Mouse (Mus musculus) testis, adult 2 months (tissue): ENCODE data around the gene Cyb561d1. TPM values are rescaled to one million over a fixed set of nuclear protein-coding genes. Genes with fewer than 3 reads are reported as not detected.

Experiments
- H3K27ac ChIP-seq: fragments of 200-500 bp; 2 replicates; pipeline ENCODE4 v1.5.1; 2012; ENCODE audit warnings: low read depth, low read length; ENCODE audit not compliant: control insufficient read depth, insufficient read depth
- H3K27me3 ChIP-seq: fragments of 200-500 bp; 2 replicates; pipeline ENCODE4 v1.6.1; 2012; ENCODE audit warnings: mild to moderate bottlenecking, low read length, moderate library complexity; ENCODE audit not compliant: control insufficient read depth, insufficient read depth
- H3K36me3 ChIP-seq: fragments of 200-500 bp; 2 replicates; pipeline ENCODE4 v1.6.1; 2012; ENCODE audit warnings: mild to moderate bottlenecking, low read length; ENCODE audit not compliant: control insufficient read depth, insufficient read depth
- H3K4me1 ChIP-seq: fragments of 200-500 bp; 2 replicates; pipeline ENCODE4 v1.6.1; 2012; ENCODE audit warnings: low read length; ENCODE audit not compliant: control insufficient read depth, insufficient read depth
- H3K4me3 ChIP-seq: fragments of 200-500 bp; 2 replicates; pipeline ENCODE4 v1.5.1; 2012; ENCODE audit warnings: low read depth, mild to moderate bottlenecking, low read length, moderate library complexity, mixed read lengths; ENCODE audit not compliant: control insufficient read depth
- CTCF ChIP-seq: fragments of 200-500 bp; IDR thresholded peaks from 2 replicates; pipeline ENCODE4 v1.5.1; 2012; ENCODE audit warnings: low read depth, mild to moderate bottlenecking, inconsistent platforms, low read length, moderate library complexity; ENCODE audit not compliant: control insufficient read depth, insufficient read depth, insufficient replicate concordance
- POLR2A ChIP-seq: fragments of 200-500 bp; IDR thresholded peaks from 2 replicates; pipeline ENCODE4 v1.6.1; 2012; ENCODE audit warnings: low read depth, mild to moderate bottlenecking, inconsistent platforms, low read length, moderate library complexity; ENCODE audit not compliant: control insufficient read depth
- polyA plus RNA-seq: library from polyadenylated mRNA; depleted of rRNA; stranded (reverse); fragments of >200 nt; gene quantifications from 2 replicates; pipeline ENCODE4 v1.2.3, GENCODE M21; 2012; rRNA removed

Gene Cyb561d1
- polyA plus RNA-seq, 1 experiment = 2.2 TPM

DNA sequence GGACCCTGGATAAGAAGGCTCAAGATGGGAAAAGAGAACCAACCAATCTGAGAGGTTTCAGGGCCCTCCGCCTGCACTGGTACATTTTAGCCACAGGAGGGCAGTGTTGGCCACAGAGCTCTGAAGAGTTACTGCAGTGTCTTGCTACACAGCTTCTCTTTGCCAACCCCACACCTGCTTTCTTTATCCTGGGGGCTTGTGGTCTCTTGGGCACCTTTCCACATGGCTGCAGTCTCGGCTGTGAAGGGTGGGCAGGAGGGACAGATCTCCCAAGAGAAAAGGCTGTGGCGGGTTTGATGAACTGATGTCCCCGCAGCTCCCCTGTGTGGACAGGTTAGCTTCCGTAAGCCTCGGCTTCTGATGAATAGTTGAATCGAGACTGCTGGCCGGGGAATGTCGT lies 36.2 kb downstream of the Cyb561d1 start:
- no peak overlapping the region for H3K27ac ChIP-seq
- no peaks in the 10 kb centered on the region for H3K27me3 ChIP-seq
- TF ChIP-seq CTCF (peak; percentile 92), POLR2A (no peak)
- peak overlapping the region; percentile 43; the same call in 1 of the 2 replicates for H3K4me3 ChIP-seq
- peaks cover 14% of the 10 kb centered on the region for H3K4me1 ChIP-seq
- H3K36me3 ChIP-seq = no peaks in the 10 kb centered on the region

DNA sequence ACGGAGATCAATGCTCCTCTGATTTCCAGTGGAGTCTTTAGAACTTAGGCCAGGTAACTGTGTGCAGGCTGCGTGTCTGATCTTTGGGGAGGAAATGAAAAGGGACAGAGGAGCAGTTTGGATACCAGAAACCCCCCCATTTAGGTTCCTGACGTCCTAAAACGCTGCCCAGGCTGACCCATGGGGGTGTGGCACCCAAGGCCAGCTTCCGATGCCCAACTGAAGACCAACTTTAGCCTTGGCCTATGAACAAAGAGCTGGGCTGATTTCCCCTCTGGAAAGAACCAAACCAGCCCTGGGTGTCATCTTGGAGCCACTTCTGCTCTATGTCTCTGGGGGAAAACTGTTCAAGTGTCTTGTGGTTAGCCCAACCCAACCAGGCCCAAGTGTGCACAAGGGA lies 36.9 kb downstream of the Cyb561d1 start:
- H3K4me1 ChIP-seq = peaks cover 14% of the 10 kb centered on the region
- H3K4me3 ChIP-seq = no peak overlapping the region
- H3K36me3 ChIP-seq = no peaks in the 10 kb centered on the region

DNA sequence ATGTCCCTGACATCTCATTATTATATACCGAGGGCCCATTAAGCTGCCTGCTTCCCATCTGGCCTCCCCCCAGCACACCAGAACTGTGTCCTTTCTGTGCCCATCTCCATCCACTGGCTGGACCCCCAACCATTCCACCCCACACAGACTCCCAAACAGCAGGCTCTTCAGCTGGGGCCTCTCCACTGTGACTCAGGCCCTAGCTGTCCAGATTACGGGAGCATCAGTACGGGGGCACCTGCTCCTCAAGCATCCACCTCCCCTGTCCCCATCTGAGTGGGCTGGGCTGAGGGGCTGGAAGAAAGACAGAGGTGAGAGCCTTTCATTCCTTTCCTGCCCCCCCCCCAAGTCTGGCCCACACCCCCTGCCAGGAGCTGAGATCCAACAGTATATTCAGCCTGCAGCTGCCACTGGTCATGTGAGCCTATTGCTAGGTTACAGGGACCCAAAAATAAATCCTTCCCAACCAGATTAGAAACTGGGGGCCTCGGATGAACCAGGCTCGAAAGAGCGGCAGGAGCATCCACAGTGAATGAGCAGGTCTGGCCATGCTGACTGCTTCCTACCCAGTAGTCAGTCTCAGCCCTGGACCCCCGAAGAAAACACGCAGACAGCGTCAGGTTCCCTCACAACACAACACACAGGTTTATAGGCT lies 42.5 kb downstream of the Cyb561d1 start:
- no peak overlapping the region for H3K27ac ChIP-seq
- H3K36me3 ChIP-seq = no peaks in the 10 kb centered on the region
- H3K27me3 ChIP-seq = no peaks in the 10 kb centered on the region
- no peak for TF ChIP-seq CTCF
- no peaks in the 10 kb centered on the region for H3K4me1 ChIP-seq
- no peak overlapping the region for H3K4me3 ChIP-seq

More for the DNA sequence above, 36.9 kb downstream of the Cyb561d1 start:
- Histone ChIP-seq H3K27ac (no peak overlapping the region), H3K27me3 (no peaks in the 10 kb centered on the region)
- no peak for TF ChIP-seq POLR2A
- no peak for TF ChIP-seq CTCF

DNA sequence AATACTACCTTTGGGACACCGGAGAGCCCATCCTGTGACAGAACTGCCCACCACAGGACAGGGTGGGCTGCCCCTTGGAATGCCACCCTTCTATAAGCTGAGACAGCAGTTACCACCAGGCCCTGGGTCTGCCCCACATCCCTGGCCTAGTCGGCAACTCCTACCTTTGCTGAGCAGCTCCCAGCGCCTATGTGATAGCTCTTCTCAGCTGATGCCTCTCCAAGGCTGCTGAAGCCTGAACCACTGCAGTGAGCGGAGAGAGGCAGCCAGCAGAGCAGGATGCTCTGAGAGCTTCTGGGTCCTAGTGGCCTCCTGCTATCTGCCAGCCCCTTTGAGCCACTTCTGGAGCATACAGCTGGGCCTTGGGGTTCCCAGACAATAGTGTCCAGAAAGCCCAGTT lies 46.4 kb downstream of the Cyb561d1 start, which contains the start of gene Gpr61:
Gene Gpr61, minus strand, starts transcription at position 227 of the 400 bp plus-strand sequence.
- Histone ChIP-seq H3K4me1 (peaks cover 18% of the 10 kb centered on the region), H3K4me3 (no peak within 1 kb of the TSS), H3K36me3 (no peaks in the 10 kb centered on the region), H3K27ac (no peak within 1 kb of the TSS), H3K27me3 (no peaks in the 10 kb centered on the region)
- TF ChIP-seq POLR2A = no peak
- TF ChIP-seq CTCF = no peak

DNA sequence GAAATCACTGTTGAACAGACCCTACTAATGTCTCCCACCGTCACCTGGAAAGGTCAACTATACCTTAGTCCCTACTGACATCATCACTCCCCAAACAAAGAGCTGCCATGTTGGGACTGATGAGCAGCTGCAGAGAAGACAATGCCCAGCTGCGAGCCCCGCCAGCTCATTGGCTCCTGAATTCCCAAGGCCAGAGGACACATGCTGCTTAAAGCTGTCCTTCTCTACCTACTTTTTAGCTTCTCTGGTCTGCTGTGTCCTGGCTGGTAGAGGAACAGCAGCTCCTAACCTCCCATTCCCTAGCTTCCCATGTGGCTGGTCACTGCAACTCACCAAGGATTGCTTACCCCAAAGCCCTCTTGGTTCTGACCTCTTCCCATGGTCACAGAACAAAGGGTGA lies 48.7 kb downstream of the Cyb561d1 start:
- H3K4me3 ChIP-seq = no peak overlapping the region
- H3K27me3 ChIP-seq = no peaks in the 10 kb centered on the region
- peaks cover 19% of the 10 kb centered on the region for H3K4me1 ChIP-seq
- TF ChIP-seq POLR2A (no peak), CTCF (no peak)
- no peaks in the 10 kb centered on the region for H3K36me3 ChIP-seq
- H3K27ac ChIP-seq = no peak overlapping the region

DNA sequence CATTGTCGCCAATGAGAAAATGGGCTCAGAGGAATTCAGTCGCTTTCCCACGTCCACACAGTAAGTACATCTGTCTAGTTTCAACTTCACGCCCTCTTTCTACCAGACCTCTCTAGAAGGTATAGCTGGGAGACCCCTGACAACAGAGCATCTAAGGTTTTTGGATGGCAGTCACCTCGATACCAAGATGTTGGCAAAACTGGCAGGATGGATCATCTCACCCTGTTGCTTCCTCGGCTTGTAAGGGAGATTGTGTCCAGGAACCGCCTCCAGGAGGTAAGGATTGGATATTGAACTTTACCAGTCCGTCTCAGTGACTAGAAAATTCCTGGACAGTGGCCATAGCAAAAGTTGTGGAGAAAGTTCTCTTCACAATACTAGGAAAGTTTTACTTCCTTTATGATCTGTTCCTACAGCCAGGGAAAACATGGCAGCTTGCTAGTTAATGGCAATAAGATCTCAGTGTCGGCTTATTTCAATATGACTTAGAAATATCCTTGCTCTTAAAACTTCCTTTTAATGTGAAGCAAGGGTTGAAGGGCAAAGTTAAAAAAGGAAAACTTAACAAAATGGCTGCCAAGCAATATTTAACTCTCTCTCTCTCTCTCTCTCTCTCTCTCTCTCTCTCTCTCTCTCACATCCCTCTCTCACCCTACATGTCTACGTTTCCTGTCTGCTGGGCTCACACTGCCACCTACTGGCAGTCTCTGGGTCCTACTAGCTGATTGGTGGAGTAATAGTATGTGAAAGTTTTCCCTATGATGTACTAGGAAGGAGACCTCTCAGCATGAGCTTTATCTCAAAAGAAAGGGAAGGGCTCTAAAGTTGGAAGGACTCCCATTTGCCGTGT lies 53.4 kb downstream of the Cyb561d1 start:
- no peaks in the 10 kb centered on the region for H3K36me3 ChIP-seq
- H3K4me3 ChIP-seq = peak overlapping the region; percentile 48
- peak; percentile 60; the same call in 1 of the 2 replicates for TF ChIP-seq CTCF
- no peak for TF ChIP-seq POLR2A
- H3K27me3 ChIP-seq = no peaks in the 10 kb centered on the region
- peaks cover 19% of the 10 kb centered on the region for H3K4me1 ChIP-seq
- no peak overlapping the region for H3K27ac ChIP-seq

DNA sequence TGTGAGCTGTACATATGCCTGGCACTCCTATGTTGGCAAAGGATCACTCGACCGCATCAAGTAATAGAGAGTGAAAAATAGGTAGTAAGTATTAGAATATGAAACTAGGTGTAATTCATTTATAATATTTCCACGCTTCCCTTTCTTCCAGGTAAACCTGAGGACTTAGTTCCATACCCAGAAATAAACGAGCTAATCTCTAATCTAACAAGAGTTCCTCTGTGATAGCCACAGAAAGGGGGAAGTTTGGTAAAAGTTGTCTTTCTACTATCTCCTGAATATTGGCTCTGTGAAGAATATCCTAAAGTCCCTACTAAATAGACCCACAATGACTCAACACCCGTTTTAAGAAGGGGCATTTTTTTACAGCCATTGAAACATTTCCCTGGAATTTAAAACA lies 54.3 kb downstream of the Cyb561d1 start:
- H3K36me3 ChIP-seq = no peaks in the 10 kb centered on the region
- peak overlapping the region; percentile 98 for H3K4me3 ChIP-seq
- no peak for TF ChIP-seq CTCF
- no peak for TF ChIP-seq POLR2A
- peaks cover 19% of the 10 kb centered on the region for H3K4me1 ChIP-seq
- peak overlapping the region; percentile 92 for H3K27ac ChIP-seq
- H3K27me3 ChIP-seq = no peaks in the 10 kb centered on the region

Other genes with a start within 250 kb of the Cyb561d1 start
- gene Gstm3, start 231.9 kb downstream of the Cyb561d1 start, polyA plus RNA-seq = 0.19 TPM in 1 of 2 replicates, not detected in the other
- gene Gstm2, start 214.8 kb downstream of the Cyb561d1 start, polyA plus RNA-seq = 246 and 344 TPM in 2 replicates
- 547 and 702 TPM in 2 replicates for gene Gstm1, start 183.2 kb downstream of the Cyb561d1 start, polyA plus RNA-seq
- gene Gstm4, start 156.3 kb downstream of the Cyb561d1 start, polyA plus RNA-seq = 18.9 and 20.7 TPM in 2 replicates
- gene Ampd2, start 114.6 kb downstream of the Cyb561d1 start, polyA plus RNA-seq = 15.0 and 16.6 TPM in 2 replicates
- 0.40 and 0.71 TPM in 2 replicates for gene Gnat2, start 108.4 kb downstream of the Cyb561d1 start, polyA plus RNA-seq
- gene Gnai3, start 55.1 kb downstream of the Cyb561d1 start, polyA plus RNA-seq = 11.9 and 15.8 TPM in 2 replicates
- gene Gpr61, start 46.3 kb downstream of the Cyb561d1 start, polyA plus RNA-seq = 1.4 and 1.5 TPM in 2 replicates
- 1.1 and 2.2 TPM in 2 replicates for gene Amigo1, start 14.9 kb downstream of the Cyb561d1 start, polyA plus RNA-seq
- gene Atxn7l2, start 9.7 kb upstream of the Cyb561d1 start, polyA plus RNA-seq = 9.2 and 11.0 TPM in 2 replicates
- gene Sypl2, start 25.4 kb upstream of the Cyb561d1 start, polyA plus RNA-seq = 0.59 and 0.88 TPM in 2 replicates
- 31.5 and 38.2 TPM in 2 replicates for gene Psma5, start 55.7 kb upstream of the Cyb561d1 start, polyA plus RNA-seq
- 51.4 and 55.4 TPM in 2 replicates for gene Sort1, start 82.9 kb upstream of the Cyb561d1 start, polyA plus RNA-seq
- 0.12 and 0.20 TPM in 2 replicates for gene Mybphl, start 163.7 kb upstream of the Cyb561d1 start, polyA plus RNA-seq
- 0.54 and 1.1 TPM in 2 replicates for gene Psrc1, start 182.6 kb upstream of the Cyb561d1 start, polyA plus RNA-seq
- gene Celsr2, start 214.3 kb upstream of the Cyb561d1 start, polyA plus RNA-seq = 17.0 and 17.7 TPM in 2 replicates
- gene Sars, start 244.0 kb upstream of the Cyb561d1 start, polyA plus RNA-seq = 13.0 and 14.4 TPM in 2 replicates